Mouse (Mus musculus): Measurements from ENCODE around the gene Pitpna. TPM values are rescaled to one million over a fixed set of nuclear protein-coding genes. Genes with fewer than 3 reads are reported as not detected.

Gene Pitpna
- total and polyA plus RNA-seq, 2 experiments from 2014 or later, result 90.7 to 109 TPM

- Histone ChIP-seq H3K27ac (peak within 1 kb of the TSS; percentile 77), H3K36me3 (ENCODE audit: insufficient read depth, low read length) (peaks cover 27% of the 10 kb centered on the region), H3K9ac (replicated peaks; ENCODE audit: low read length) (peak within 1 kb of the TSS; percentile 71), H3K9me3 (ENCODE audit: low read length) (no peaks in the 10 kb centered on the region), H3K27me3 (ENCODE audit: insufficient read depth, low read length) (no peaks in the 10 kb centered on the region), H3K4me2 (ENCODE audit: low read depth, low read length) (peak within 1 kb of the TSS; percentile 84), H3K4me3 (ENCODE audit: low read length) (peak within 1 kb of the TSS; percentile 70), H3K4me1 (ENCODE audit: insufficient read depth, low read length) (peaks cover 8% of the 10 kb centered on the region; the same call in 1 of the 2 replicates)
- ATAC-seq, result peak; percentile 100
- WGBS, result under 1% methylated on average over 53 of the region's 53 CpGs
- 0 out of 2 replicates have a peak, but pooled peaks have one; percentile 5 for TF ChIP-seq CTCF (IDR thresholded peaks at IDR 0.05; ENCODE audit: low read depth)
- DNase-seq (ENCODE audit: low spot score), result peak; percentile 99
These were observed 42.8 kb downstream of the Pitpna start, which contains the start of gene Inpp5k for GRCm38 (mm10) chr11:75630645-75631229. TSS of gene Inpp5k (plus strand) at chr11:75630988.

- H3K27me3 ChIP-seq (ENCODE audit: insufficient read depth, low read length), result no peaks in the 10 kb centered on the region
- WGBS, result 5% methylated on average over 13 of the region's 13 CpGs
- peak overlapping the region; percentile 84 for H3K4me2 ChIP-seq (ENCODE audit: low read depth, low read length)
- no peaks in the 10 kb centered on the region for H3K9me3 ChIP-seq (ENCODE audit: low read length)
- peak overlapping the region; percentile 77; the same call in 1 of the 2 replicates for H3K27ac ChIP-seq
- peaks cover 20% of the 10 kb centered on the region for H3K36me3 ChIP-seq (ENCODE audit: insufficient read depth, low read length)
- peaks cover 8% of the 10 kb centered on the region; the same call in 1 of the 2 replicates for H3K4me1 ChIP-seq (ENCODE audit: insufficient read depth, low read length)
- H3K9ac ChIP-seq (replicated peaks; ENCODE audit: low read length), result peak overlapping the region; percentile 71
- H3K4me3 ChIP-seq (ENCODE audit: low read length), result peak overlapping the region; percentile 70
- ATAC-seq, result no peak
- TF ChIP-seq CTCF (IDR thresholded peaks at IDR 0.05; ENCODE audit: low read depth), result peak; percentile 63
- peak; percentile 50 for DNase-seq (ENCODE audit: low spot score)
These were observed 43.8 kb downstream of the Pitpna start for GRCm38 (mm10) chr11:75631561-75632225.

GRCm38 (mm10) chr11:75632921-75633320 lies 45.0 kb downstream of the Pitpna start:
- H3K9me3 ChIP-seq (ENCODE audit: low read length), result no peaks in the 10 kb centered on the region
- no peak overlapping the region for H3K4me3 ChIP-seq (ENCODE audit: low read length)
- DNase-seq (ENCODE audit: low spot score) (no peak), ATAC-seq (no peak)
- no peak overlapping the region for H3K4me2 ChIP-seq (ENCODE audit: low read depth, low read length)
- H3K4me1 ChIP-seq (ENCODE audit: insufficient read depth, low read length), result peaks cover 8% of the 10 kb centered on the region; the same call in 1 of the 2 replicates
- H3K27ac ChIP-seq, result no peak overlapping the region
- WGBS, result 91% methylated on average over 5 of the region's 5 CpGs
- H3K27me3 ChIP-seq (ENCODE audit: insufficient read depth, low read length), result no peaks in the 10 kb centered on the region
- TF ChIP-seq CTCF (IDR thresholded peaks at IDR 0.05; ENCODE audit: low read depth), result no peak
- H3K36me3 ChIP-seq (ENCODE audit: insufficient read depth, low read length), result peaks cover 20% of the 10 kb centered on the region
- no peak overlapping the region for H3K9ac ChIP-seq (replicated peaks; ENCODE audit: low read length)

GRCm38 (mm10) chr11:75634801-75635200 lies 46.9 kb downstream of the Pitpna start:
- Histone ChIP-seq H3K9me3 (ENCODE audit: low read length) (no peaks in the 10 kb centered on the region), H3K36me3 (ENCODE audit: insufficient read depth, low read length) (peaks cover 17% of the 10 kb centered on the region)
- 84% methylated on average over 3 of the region's 3 CpGs for WGBS

GRCm38 (mm10) chr11:75635315-75635714 lies 47.4 kb downstream of the Pitpna start:
- ATAC-seq (no peak), DNase-seq (ENCODE audit: low spot score) (no peak)
- WGBS, result 82% methylated on average over 11 of the region's 11 CpGs
- no peak overlapping the region for H3K4me3 ChIP-seq (ENCODE audit: low read length)
- peaks cover 17% of the 10 kb centered on the region for H3K36me3 ChIP-seq (ENCODE audit: insufficient read depth, low read length)
- H3K4me2 ChIP-seq (ENCODE audit: low read depth, low read length), result no peak overlapping the region
- TF ChIP-seq CTCF (IDR thresholded peaks at IDR 0.05; ENCODE audit: low read depth), result no peak
- no peak overlapping the region for H3K9ac ChIP-seq (replicated peaks; ENCODE audit: low read length)
- H3K27me3 ChIP-seq (ENCODE audit: insufficient read depth, low read length), result no peaks in the 10 kb centered on the region
- H3K9me3 ChIP-seq (ENCODE audit: low read length), result no peaks in the 10 kb centered on the region
- H3K4me1 ChIP-seq (ENCODE audit: insufficient read depth, low read length), result peaks cover 8% of the 10 kb centered on the region; the same call in 1 of the 2 replicates
- no peak overlapping the region for H3K27ac ChIP-seq

More at GRCm38 (mm10) chr11:75634801-75635200, 46.9 kb downstream of the Pitpna start:
- no peak for ATAC-seq
- no peak for DNase-seq (ENCODE audit: low spot score)
- Histone ChIP-seq H3K9ac (replicated peaks; ENCODE audit: low read length) (no peak overlapping the region), H3K4me3 (ENCODE audit: low read length) (no peak overlapping the region), H3K27me3 (ENCODE audit: insufficient read depth, low read length) (no peaks in the 10 kb centered on the region), H3K4me2 (ENCODE audit: low read depth, low read length) (no peak overlapping the region), H3K4me1 (ENCODE audit: insufficient read depth, low read length) (peaks cover 8% of the 10 kb centered on the region; the same call in 1 of the 2 replicates), H3K27ac (no peak overlapping the region)
- TF ChIP-seq CTCF (IDR thresholded peaks at IDR 0.05; ENCODE audit: low read depth), result no peak

GRCm38 (mm10) chr11:75643323-75643722 lies 55.4 kb downstream of the Pitpna start:
- DNase-seq (ENCODE audit: low spot score), result no peak
- Histone ChIP-seq H3K27me3 (ENCODE audit: insufficient read depth, low read length) (no peaks in the 10 kb centered on the region), H3K27ac (no peak overlapping the region), H3K4me2 (ENCODE audit: low read depth, low read length) (no peak overlapping the region), H3K4me3 (ENCODE audit: low read length) (no peak overlapping the region), H3K9me3 (ENCODE audit: low read length) (no peaks in the 10 kb centered on the region), H3K9ac (replicated peaks; ENCODE audit: low read length) (no peak overlapping the region), H3K4me1 (ENCODE audit: insufficient read depth, low read length) (no peaks in the 10 kb centered on the region), H3K36me3 (ENCODE audit: insufficient read depth, low read length) (peaks cover 4% of the 10 kb centered on the region; the same call in 1 of the 2 replicates)
- no peak for TF ChIP-seq CTCF (IDR thresholded peaks at IDR 0.05; ENCODE audit: low read depth)
- ATAC-seq, result no peak
- whole genome bisulfite sequencing, result 85% methylated on average over 5 of the region's 5 CpGs

Measured in hindbrain, postnatal 0 days (tissue).